Mouse (Mus musculus): Measurements from ENCODE around the gene Gm8138. TPM values are rescaled to one million over a fixed set of nuclear protein-coding genes. Genes with fewer than 3 reads are reported as not detected.
"Not testable (repeated sequence)": the region's sequence is repeated elsewhere in the genome, so short reads cannot be mapped to it uniquely, and the experiment has no call there.

Gene Gm8138
- not detected in 2 replicates for polyA plus RNA-seq (2015; fragmentation: Nextera tagmentation; extraction: Ambion mirVana)

DNA sequence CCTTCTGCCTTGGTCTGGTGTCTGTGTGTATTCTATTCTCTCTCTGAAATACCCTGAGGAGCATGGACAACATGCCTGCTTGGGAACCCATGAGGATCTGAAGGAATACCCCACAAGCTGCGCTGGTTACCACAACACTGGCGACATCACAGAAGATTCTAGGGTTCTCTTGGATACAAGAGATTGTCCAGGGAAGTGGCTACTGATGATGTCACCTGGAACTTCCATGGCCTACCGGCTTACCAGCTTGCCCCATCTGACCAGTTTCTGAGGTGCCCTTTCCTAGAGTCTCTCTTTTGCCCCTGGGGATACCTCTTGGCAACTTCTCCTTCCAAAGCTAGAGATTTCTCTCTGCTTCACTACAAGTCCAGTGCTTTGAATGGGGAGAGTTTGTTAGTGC, at the start of gene Gm8138:
Gene Gm8138, minus strand, starts transcription at position 101 of the 400 bp plus-strand sequence.
- WGBS: no CpG with 5 or more reads among the region's 3 CpGs
- H3K4me1 ChIP-seq (replicated peaks; ENCODE audit: control insufficient read depth, insufficient read depth): not testable (repeated sequence)

GRCm38 (mm10) chr14:43361713-43362112, 54.4 kb downstream of the Gm8138 start:
- H3K9me3 ChIP-seq (ENCODE audit: control insufficient read depth, low read length); H3K27ac ChIP-seq (replicated peaks); H3K36me3 ChIP-seq (ENCODE audit: control insufficient read depth, insufficient read depth, low read length); H3K4me1 ChIP-seq (replicated peaks; ENCODE audit: control insufficient read depth, insufficient read depth); H3K4me3 ChIP-seq (ENCODE audit: low read depth, low read length); ATAC-seq (ENCODE audit: low FRiP score, low TSS enrichment); H3K4me2 ChIP-seq (replicated peaks; ENCODE audit: low read depth); DNase-seq (ENCODE audit: low spot score); H3K27me3 ChIP-seq (ENCODE audit: control insufficient read depth, insufficient read depth, low read length); H3K9ac ChIP-seq (ENCODE audit: low read length): not testable (repeated sequence)
- 83% methylated on average over 11 of the region's 11 CpGs for WGBS

More for the DNA sequence above, at the start of gene Gm8138:
- H3K27me3 ChIP-seq (ENCODE audit: control insufficient read depth, insufficient read depth, low read length); DNase-seq (ENCODE audit: low spot score); H3K9me3 ChIP-seq (ENCODE audit: control insufficient read depth, low read length); H3K36me3 ChIP-seq (ENCODE audit: control insufficient read depth, insufficient read depth, low read length); H3K4me3 ChIP-seq (ENCODE audit: low read depth, low read length); H3K9ac ChIP-seq (ENCODE audit: low read length); H3K4me2 ChIP-seq (replicated peaks; ENCODE audit: low read depth); H3K27ac ChIP-seq (replicated peaks); ATAC-seq (ENCODE audit: low FRiP score, low TSS enrichment): not testable (repeated sequence)

Other genes starting within 250 kb of the Gm8138 start
- gene Gm7233, start 236.5 kb downstream of the Gm8138 start, polyA plus RNA-seq (2015; fragmentation: Nextera tagmentation; extraction: Ambion mirVana): not detected in 2 replicates
- gene Gm8122, start 181.0 kb downstream of the Gm8138 start, polyA plus RNA-seq (2015; fragmentation: Nextera tagmentation; extraction: Ambion mirVana): not detected in 2 replicates
- not detected in 2 replicates for gene Gm8126, start 157.7 kb downstream of the Gm8138 start, polyA plus RNA-seq (2015; fragmentation: Nextera tagmentation; extraction: Ambion mirVana)
- not detected in 2 replicates for gene Gm9732, start 141.3 kb downstream of the Gm8138 start, polyA plus RNA-seq (2015; fragmentation: Nextera tagmentation; extraction: Ambion mirVana)
- gene Gm8127, start 122.5 kb downstream of the Gm8138 start, polyA plus RNA-seq (2015; fragmentation: Nextera tagmentation; extraction: Ambion mirVana): not detected in 2 replicates
- gene 1700001F09Rik, start 68.5 kb downstream of the Gm8138 start, polyA plus RNA-seq (2015; fragmentation: Nextera tagmentation; extraction: Ambion mirVana): not detected in 2 replicates
- not detected in 2 replicates for gene Gm5799, start 127.2 kb upstream of the Gm8138 start, polyA plus RNA-seq (2015; fragmentation: Nextera tagmentation; extraction: Ambion mirVana)
- gene Gm17654, start 162.8 kb upstream of the Gm8138 start, polyA plus RNA-seq (2015; fragmentation: Nextera tagmentation; extraction: Ambion mirVana): not detected in 2 replicates
- not detected in 2 replicates for gene Gm10375, start 191.7 kb upstream of the Gm8138 start, polyA plus RNA-seq (2015; fragmentation: Nextera tagmentation; extraction: Ambion mirVana)

Measured in stomach, postnatal 0 days (tissue).